Mouse (Mus musculus): ENCODE measurements around the gene St7. TPM values are rescaled to one million over a fixed set of nuclear protein-coding genes. Genes with fewer than 3 reads are reported as not detected.

The St7 gene
- total RNA-seq, 2 experiments from 2014 or later: 38.9 to 50.3 TPM

- no peak for DNase-seq (ENCODE audit: extremely low spot score in 1 of 2, low spot score in 1 of 2)
Observed at GRCm38 (mm10) chr6:17932806-17933205, 240.1 kb downstream of the St7 start.

DNA sequence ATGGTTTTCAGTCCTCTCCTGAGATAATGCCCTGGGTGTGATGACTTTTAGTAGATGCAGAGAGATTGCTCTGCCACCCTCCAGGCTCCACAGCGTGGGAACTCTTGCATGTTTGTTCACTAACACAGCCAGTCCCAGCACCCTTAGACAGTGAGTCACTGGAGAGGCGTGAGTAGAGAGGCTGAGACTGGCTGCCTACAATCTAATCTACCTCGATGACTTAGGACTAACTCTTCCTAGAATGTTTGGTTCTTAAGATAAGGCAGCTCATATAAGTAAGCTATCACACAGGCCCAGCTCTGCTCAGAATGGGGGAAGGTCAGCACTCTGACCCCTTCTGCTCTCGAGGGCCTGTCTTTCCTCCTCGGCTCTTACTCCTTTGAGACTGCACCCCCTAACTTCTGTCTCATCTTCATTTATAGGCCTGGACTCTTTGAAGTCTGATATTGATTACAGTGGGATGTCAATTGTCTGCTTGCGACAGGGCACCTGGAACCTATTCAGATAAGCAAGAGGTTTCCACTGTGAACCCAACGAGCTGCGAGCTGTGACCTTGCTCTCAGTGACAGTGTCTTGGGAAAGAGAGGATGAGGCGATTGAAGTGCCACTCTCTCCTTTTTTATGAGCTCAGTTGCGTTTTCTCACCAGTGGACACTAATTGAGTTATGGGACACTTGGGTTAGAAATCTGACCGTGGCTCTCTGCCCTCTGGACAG lies 246.1 kb downstream of the St7 start:
- DNase-seq (ENCODE audit: extremely low spot score in 1 of 2, low spot score in 1 of 2): no peak

DNA sequence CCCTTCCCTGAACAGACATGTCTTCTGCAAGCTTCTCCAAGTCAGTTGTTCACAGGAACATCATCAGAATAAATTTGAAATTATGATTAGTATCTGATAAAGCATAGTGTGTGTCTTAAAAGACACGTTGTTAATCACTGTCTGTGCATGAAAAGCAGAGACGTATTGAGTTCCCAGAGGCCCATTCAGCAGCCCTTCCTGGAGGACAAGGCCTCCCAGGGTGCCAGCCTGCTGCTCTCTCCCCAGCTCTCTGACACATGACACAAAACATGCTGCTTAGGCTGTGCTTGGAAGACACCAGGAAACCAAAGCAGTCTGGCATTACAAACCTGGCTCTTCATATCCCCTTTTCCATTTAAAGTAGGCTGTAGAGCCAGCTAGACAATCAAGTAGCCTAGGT lies 249.2 kb downstream of the St7 start:
- no peak for DNase-seq (ENCODE audit: extremely low spot score in 1 of 2, low spot score in 1 of 2)

DNA sequence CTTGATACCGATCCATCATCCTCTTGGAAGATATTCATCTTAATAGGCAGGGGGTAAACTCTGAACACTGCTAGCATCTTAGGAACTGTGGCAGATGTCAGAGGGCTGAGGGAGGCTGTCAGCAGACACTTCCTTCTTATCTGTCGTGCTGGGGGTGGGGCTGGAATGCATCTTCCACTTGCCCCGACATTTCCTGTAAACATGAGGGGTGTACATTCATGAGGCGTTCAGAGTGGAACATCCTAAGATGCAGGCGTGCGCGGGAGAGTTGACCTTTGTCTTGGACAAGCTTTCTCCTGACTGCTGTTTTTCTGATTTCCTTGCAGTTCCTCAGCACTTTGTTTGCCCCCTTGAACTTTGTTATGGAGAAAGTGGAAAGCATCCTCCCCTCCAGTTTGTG lies 249.6 kb downstream of the St7 start:
- DNase-seq (ENCODE audit: extremely low spot score in 1 of 2, low spot score in 1 of 2): no peak

- no peak for DNase-seq (ENCODE audit: extremely low spot score in 1 of 2, low spot score in 1 of 2)
Observed at GRCm38 (mm10) chr6:17943877-17944617, 251.3 kb downstream of the St7 start.

GRCm38 (mm10) chr6:17946456-17946855 lies 253.7 kb downstream of the St7 start:
- no peak for DNase-seq (ENCODE audit: extremely low spot score in 1 of 2, low spot score in 1 of 2)

GRCm38 (mm10) chr6:17947130-17947831 lies 254.5 kb downstream of the St7 start:
- no peak for DNase-seq (ENCODE audit: extremely low spot score in 1 of 2, low spot score in 1 of 2)

DNA sequence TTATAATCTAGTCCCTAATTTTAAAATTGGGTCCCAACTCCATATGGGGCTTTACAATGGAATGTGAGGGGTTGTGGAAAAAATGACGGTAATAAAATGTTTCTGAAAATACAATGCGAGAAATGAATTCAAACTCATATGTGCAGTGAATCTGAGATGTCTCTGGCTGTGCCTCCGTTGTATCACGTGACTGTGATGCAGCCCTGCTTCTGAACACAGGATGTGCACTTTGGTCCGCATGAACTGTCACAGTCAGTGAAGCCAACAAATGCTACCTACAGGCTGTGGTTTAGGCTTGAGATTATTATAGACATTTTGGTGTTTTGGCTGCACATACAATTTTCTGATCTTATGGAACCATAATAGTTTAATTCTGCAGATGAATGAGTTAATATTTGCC lies 256.4 kb downstream of the St7 start:
- no peak for DNase-seq (ENCODE audit: extremely low spot score in 1 of 2, low spot score in 1 of 2)

GRCm38 (mm10) chr6:17951779-17952178 lies 259.0 kb downstream of the St7 start:
- no peak for DNase-seq (ENCODE audit: extremely low spot score in 1 of 2, low spot score in 1 of 2)

GRCm38 (mm10) chr6:17963455-17963854 lies 270.7 kb downstream of the St7 start:
- DNase-seq (ENCODE audit: extremely low spot score in 1 of 2, low spot score in 1 of 2): no peak

DNA sequence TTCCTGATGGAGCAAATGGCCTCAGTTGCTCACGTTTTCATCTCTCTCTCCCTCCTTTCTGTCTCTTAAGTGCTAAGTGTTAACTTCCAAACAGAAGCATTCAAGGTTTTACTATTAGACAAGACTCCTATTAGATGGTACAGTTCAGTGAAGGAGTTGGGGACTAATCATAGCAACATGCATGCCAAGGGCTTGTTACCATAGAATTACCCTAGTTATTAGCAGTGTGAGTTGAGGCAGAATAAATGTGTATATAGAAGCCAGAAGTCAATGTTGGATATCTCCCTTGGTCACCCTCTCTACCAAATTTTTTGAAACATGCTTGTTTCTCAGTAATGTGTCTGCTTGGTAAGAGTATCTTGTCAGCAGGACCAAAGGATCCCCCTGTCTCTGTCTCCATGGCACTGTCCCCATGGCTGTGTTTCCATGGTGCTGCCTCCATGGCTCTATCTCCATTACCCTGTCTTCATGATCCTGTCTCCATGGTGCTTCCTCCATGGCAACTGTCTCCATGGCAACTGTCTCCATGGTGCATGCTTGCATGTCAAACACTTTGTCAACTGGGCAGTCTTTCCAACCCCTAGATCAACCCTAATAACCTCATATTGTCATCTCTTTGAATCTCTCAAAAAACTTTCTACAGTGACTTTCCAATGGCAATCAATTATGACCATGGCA lies 275.9 kb downstream of the St7 start:
- no peak for DNase-seq (ENCODE audit: extremely low spot score in 1 of 2, low spot score in 1 of 2)

DNA sequence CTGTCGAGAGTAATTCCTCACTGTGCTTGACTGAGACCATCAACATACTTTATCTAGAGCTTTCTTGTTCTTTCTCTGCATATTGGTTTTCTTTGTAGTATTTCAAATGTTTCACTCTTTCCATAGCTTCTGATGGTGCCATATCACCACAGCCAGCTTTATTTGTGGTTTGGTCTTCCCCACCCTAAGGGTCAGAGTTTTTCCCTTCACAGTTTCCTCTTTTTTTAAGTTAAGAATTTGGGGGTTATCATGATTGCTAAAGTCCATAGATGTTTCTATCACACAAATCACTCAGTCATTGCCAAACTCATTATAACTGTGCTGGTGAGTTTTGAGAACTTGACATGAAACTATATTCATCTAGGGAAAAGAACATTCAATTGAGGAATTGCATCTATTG lies 277.1 kb downstream of the St7 start:
- DNase-seq (ENCODE audit: extremely low spot score in 1 of 2, low spot score in 1 of 2): no peak

GRCm38 (mm10) chr6:17971393-17971792 lies 278.7 kb downstream of the St7 start:
- DNase-seq (ENCODE audit: extremely low spot score in 1 of 2, low spot score in 1 of 2): no peak

- peak in 1 of 2 experiments; percentile 9 for DNase-seq (ENCODE audit: extremely low spot score in 1 of 2, low spot score in 1 of 2)
Observed at GRCm38 (mm10) chr6:17974416-17974815, 281.7 kb downstream of the St7 start.

DNA sequence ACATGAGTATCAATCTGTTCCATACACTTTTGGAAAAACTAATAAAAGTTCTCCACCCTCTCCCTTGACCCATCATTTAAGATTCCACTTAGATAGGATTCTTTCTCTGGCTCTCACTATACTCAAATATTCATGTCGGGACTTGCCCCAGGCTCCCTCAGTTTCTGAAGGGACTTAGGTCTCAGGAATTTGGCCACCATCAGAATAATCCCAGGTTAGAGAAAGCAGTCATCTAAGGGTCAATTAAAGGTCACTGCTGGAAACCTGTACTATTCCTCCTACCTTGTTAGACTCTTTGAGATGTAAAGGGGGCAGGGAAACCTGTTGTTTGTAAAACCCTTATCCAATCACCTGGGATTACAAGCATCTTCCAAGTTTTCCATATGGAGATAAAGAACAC lies 284.4 kb downstream of the St7 start:
- DNase-seq (ENCODE audit: extremely low spot score in 1 of 2, low spot score in 1 of 2): no peak

DNA sequence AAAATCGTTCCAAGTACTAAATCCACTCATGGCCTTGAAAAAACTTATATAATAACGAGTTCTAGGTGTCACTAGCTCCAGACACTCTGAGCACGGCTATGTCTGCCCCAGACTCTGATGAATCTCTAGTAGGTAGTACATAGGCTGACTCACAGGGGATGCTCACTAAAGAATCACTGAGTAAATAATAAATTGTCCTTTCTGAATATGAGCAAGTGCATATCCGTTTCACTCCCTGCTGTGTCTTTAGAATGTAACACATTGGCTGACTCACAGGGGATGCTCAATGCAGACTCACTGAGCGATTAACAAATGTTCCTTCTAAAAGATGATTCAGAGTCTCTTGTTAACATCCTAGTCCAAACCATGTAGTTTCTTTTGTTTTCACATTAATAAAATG lies 285.6 kb downstream of the St7 start:
- no peak for DNase-seq (ENCODE audit: extremely low spot score in 1 of 2, low spot score in 1 of 2)

DNA sequence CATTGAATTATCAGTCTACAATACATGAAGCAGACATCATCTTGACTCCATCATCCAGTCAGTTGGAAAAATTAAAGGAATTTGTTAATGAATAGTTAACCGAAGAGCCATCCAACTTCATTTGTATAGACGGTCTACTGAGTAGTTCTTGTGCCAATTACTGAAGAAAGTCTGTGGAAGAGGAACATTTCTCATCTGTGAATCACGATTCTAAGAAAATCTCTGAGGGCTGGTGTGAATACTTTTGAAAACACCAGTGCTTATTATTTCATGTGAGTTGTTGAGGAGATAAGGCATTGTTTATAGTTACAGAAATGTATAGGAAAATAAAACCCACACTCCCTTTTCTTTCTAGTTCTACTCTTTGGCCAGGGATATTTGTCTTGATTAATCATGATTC lies 286.1 kb downstream of the St7 start:
- no peak for DNase-seq (ENCODE audit: extremely low spot score in 1 of 2, low spot score in 1 of 2)

- no peak for DNase-seq (ENCODE audit: extremely low spot score in 1 of 2, low spot score in 1 of 2)
Observed at GRCm38 (mm10) chr6:17979361-17979760, 286.6 kb downstream of the St7 start.

- no peak for DNase-seq (ENCODE audit: extremely low spot score in 1 of 2, low spot score in 1 of 2)
Observed at GRCm38 (mm10) chr6:17990173-17991028, 297.7 kb downstream of the St7 start.

DNA sequence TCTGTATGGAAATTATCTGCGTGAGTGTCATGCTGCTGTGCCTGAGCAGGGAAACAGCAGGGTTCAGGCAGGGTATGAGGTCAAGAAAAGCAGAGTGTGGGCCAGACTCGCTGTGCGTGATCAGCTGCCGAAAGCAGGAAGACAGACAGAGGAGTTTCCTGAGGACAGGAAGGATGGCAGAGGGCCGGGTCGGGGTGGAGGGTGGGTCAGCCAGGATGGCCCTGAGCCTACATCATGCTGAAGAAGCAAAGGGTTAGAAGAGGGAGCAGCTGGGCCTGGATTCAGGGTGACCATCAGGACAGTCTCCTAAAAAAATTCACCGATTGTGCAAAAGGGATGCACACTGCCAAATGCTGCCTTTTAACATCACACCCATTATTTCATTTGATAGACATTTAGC lies 298.9 kb downstream of the St7 start:
- DNase-seq (ENCODE audit: extremely low spot score in 1 of 2, low spot score in 1 of 2): no peak
